Mouse (Mus musculus): ENCODE data around the gene Jarid2.
"Not testable (repeated sequence)": the region's sequence is repeated elsewhere in the genome, so short reads cannot be mapped to it uniquely, and the experiment has no call there.

DNA sequence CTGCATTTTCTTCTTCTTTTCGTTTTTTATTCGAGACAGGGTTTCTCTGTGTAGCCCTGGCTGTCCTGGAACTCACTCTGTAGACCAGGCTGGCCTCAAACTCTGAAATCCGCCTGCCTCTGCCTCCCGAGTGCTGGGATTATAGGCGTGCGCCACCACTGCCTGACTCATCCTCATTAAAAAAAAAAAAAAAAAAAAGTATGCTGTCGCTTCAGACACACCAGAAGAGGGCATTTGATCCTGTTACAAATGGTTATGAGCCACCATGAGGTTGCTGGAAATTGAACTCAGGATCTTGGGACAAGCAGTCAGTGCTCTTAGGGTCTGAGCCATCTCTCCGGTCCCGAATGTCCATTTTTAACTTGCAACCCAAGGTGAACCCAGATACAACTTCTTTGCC lies 5.8 kb upstream of the Jarid2 start:
- TF ChIP-seq MAFK (IDR thresholded peaks at IDR 0.05; ENCODE audit: insufficient read depth, low read depth, low read length); HCFC1 (IDR thresholded peaks at IDR 0.05; ENCODE audit: borderline replicate concordance, insufficient read depth, low read length): not testable (repeated sequence)
- peak; percentile 82 for TF ChIP-seq ZNF384 (IDR thresholded peaks at IDR 0.05; ENCODE audit: low read depth, low read length)

Measured in ES-E14 (cell line).